Mouse (Mus musculus) T-cell, adult 2 months (primary cell): ENCODE results near the gene Ggn.
"Not testable (repeated sequence)": the region's sequence is repeated elsewhere in the genome, so short reads cannot be mapped to it uniquely, and the experiment has no call there.

Experiments used
- DNase-seq: peaks from one replicate; pipeline ENCODE4 v3.0.0; 2022; ENCODE audit warnings: low spot score

Ggn gene

DNA sequence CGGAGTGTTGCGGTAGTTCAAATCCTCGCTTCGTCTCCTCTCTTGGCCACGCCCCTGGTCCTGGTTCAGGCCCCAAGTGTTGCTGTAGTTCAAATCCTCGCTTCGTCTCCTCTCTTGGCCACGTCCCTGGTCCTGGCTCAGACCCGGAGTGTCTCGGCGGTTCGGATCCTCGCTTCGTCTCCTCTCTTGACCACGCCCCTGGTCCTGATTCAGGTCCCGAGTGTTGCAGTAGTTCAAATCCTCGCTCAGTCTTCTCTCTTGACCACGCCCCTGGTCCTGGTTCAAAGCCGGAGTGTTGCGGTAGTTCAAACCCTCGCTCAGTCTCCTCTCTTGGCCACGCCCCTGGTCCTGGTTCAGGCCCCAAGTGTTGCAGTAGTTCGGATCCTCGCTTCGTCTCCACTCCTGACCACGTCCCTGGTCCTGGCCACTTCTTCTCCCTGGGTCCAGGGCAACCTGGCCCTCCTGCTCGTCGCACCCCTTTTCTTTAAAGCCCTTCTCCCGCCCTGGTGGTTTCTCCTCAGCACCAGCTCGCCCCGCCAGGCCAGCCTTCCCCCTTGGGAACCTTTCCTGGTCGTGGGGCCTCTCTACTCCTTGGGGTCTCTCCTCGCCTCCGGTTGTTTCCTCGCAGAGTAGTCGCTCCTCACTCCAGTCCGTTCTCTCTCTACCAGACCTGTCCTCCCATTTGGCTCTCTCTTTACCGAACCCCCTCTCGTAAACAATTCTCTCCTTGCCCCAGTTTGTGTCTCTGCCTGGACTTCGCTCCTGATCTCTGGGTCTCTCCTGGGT is 43.0 kb downstream of the Ggn start:
- DNase-seq = not testable (repeated sequence)

DNA sequence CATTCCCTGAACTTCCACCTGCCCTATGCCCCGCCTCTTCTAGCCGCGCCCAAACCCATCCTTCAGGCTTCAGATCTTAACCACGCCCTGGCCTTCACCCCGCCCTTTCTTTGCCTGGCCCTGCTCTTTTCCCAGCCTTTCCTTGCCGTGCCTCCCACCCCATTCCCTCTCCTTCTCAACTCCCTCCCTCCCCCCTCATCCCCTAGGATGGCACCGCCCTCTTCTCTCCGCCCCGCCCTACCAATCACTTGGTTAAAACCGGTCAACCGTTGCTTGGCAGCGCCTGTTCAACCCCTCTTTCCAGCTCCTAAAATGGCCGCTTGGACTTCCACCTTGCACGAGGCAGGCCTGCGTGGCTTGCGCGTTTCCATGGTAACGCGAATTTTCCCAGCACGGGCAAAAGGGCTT is 43.7 kb downstream of the Ggn start, which contains the start of gene Catsperg1:
TSS of gene Catsperg1 (minus strand) at position 361 of the 408 bp plus-strand sequence.
- DNase-seq = no peak

DNA sequence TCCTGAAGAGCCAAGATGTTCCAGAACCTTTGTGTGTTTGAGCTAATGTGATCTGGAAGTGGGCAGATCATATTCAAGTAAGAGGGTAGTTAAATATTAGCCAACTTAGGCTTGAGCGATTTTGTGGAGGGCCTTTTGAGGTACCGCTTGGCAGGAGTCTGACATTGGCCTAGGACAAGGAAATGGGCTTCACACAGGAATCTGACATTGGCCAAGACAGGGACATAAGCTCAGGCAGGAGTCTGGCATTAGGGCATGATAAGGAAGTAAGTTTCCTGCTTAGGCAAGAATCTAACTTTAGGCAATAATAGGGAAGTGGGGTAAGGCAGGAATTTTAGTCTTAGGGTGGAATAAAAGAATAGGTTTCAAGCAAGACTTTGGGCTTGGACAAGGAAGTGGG is 44.2 kb downstream of the Ggn start:
- DNase-seq = no peak

DNA sequence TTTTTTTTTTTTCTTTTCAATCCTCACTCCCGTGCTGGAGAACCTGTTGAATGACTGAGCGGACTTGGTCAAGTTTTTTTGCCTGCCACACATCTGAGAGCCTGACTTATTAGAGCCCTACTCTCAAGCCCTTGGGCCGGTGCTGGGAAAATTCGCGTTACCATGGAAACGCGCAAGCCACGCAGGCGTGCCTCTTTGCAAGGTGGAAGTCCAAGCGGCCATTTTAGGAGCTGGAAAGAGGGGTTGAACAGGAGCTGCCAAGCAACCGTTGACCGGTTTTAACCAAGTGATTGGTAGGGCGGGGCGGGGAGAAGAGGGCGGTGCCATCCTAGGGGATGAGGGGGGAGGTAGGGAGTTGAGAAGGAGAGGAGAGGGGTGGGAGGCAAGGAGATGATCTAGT is 44.8 kb downstream of the Ggn start:
- DNase-seq = no peak
